Mouse (Mus musculus) cerebellum, adult 18-20 months (tissue): ENCODE results near the gene Sez6l.

ENCODE experiments used
- DNase-seq, 2 experiments: peaks; one replicate each; pipeline ENCODE4 v3.0.0; 2021

Sez6l gene

GRCm38 (mm10) chr5:112382641-112383330, 194.2 kb downstream of the Sez6l start:
- DNase-seq: peak; percentile 46 to 55

- DNase-seq: no peak
Observed at GRCm38 (mm10) chr5:112382042-112382441, 194.9 kb downstream of the Sez6l start.

- no peak for DNase-seq
Observed at GRCm38 (mm10) chr5:112381154-112381553, 195.8 kb downstream of the Sez6l start.

GRCm38 (mm10) chr5:112378716-112379115, 198.3 kb downstream of the Sez6l start:
- DNase-seq: no peak

- DNase-seq: no peak
Observed at GRCm38 (mm10) chr5:112377380-112377779, 199.6 kb downstream of the Sez6l start.

- no peak for DNase-seq
Observed at GRCm38 (mm10) chr5:112376111-112376510, 200.9 kb downstream of the Sez6l start.

GRCm38 (mm10) chr5:112371933-112372332, 205.1 kb downstream of the Sez6l start:
- DNase-seq: peak; percentile 60 to 76

- peak; percentile 31 to 51 for DNase-seq
Observed at GRCm38 (mm10) chr5:112370236-112370813, 206.7 kb downstream of the Sez6l start.

- DNase-seq: no peak
Observed at GRCm38 (mm10) chr5:112369326-112369725, 207.7 kb downstream of the Sez6l start.
